Mouse (Mus musculus): Measurements from ENCODE around the gene Atg16l2. TPM values are rescaled to one million over a fixed set of nuclear protein-coding genes. Genes with fewer than 3 reads are reported as not detected.

Atg16l2 gene
- polyA plus RNA-seq, 1 experiment from 2014 or later = 12.9 TPM

- Histone ChIP-seq H3K27ac (ENCODE audit: low read length) (no peak overlapping the region), H3K9ac (replicated peaks; ENCODE audit: low read depth) (no peak overlapping the region), H3K4me3 (ENCODE audit: low read depth, low read length) (no peak overlapping the region), H3K4me1 (ENCODE audit: insufficient read depth, low read depth, low read length) (peaks cover 6% of the 10 kb centered on the region), H3K9me3 (ENCODE audit: low read length) (no peaks in the 10 kb centered on the region), H3K27me3 (replicated peaks; ENCODE audit: insufficient read depth, low read length) (no peaks in the 10 kb centered on the region), H3K4me2 (replicated peaks; ENCODE audit: low read depth, low read length) (no peak overlapping the region), H3K36me3 (ENCODE audit: insufficient read depth, low read length) (no peaks in the 10 kb centered on the region)
- no peak for DNase-seq (ENCODE audit: low spot score)
- no peak for TF ChIP-seq EP300 (IDR thresholded peaks at IDR 0.05)
- no peak for TF ChIP-seq CTCF (IDR thresholded peaks at IDR 0.05)
- 87% methylated on average over 5 of the region's 5 CpGs for WGBS
- ATAC-seq = no peak
Measured at GRCm38 (mm10) chr7:101326006-101326405, 24.0 kb upstream of the Atg16l2 start.

DNA sequence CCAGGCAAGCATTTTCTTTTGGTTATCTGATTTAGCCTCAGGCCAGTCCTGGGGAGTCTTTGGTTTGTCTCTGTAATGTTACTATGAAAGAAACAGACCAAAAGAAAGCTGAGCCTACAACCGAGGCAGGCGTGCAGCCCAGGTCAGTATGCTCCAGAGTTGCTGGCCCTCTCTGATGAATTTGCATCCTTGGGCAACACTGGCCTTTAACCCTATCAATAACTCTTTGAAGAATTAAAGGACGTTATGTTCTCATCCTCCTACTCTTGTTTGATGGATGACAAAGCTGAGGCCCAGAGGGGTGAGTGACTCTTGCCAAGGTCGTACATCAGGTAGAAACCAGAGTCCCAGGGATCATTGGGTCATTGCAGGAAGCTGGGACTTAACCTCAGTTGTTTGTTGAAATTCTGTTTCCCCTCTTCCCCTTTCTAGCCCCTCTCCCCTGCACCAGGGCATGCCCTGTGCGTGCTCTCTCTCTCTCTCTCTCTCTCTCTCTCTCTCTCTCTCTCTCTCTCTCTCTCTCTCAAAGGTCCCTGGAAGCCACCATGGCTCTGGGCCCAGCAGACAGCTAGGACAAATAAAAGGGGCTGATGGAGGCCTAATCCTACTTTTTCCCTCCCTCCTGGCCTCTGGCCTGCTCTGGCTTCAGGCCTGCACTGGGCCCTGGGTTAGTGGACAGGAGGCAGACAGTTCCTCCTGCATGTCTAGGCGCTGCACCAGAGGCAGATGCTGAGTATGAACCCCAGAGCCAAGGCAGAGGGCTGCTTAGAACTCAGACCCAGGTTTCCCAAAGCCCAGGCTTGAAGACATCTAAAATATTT, 22.3 kb upstream of the Atg16l2 start:
- Histone ChIP-seq H3K9me3 (ENCODE audit: low read length) (no peaks in the 10 kb centered on the region), H3K4me1 (ENCODE audit: insufficient read depth, low read depth, low read length) (peaks cover 12% of the 10 kb centered on the region), H3K27me3 (replicated peaks; ENCODE audit: insufficient read depth, low read length) (no peaks in the 10 kb centered on the region), H3K4me2 (replicated peaks; ENCODE audit: low read depth, low read length) (no peak overlapping the region), H3K9ac (replicated peaks; ENCODE audit: low read depth) (no peak overlapping the region), H3K4me3 (ENCODE audit: low read depth, low read length) (no peak overlapping the region), H3K36me3 (ENCODE audit: insufficient read depth, low read length) (no peaks in the 10 kb centered on the region), H3K27ac (ENCODE audit: low read length) (no peak overlapping the region)
- TF ChIP-seq CTCF (IDR thresholded peaks at IDR 0.05) = no peak
- TF ChIP-seq EP300 (IDR thresholded peaks at IDR 0.05) = no peak
- DNase-seq (ENCODE audit: low spot score) (no peak), ATAC-seq (no peak)
- 58% methylated on average over 6 of the region's 6 CpGs for WGBS

- H3K27ac ChIP-seq (ENCODE audit: low read length) = no peak overlapping the region
- peak; percentile 40 for ATAC-seq
Measured at GRCm38 (mm10) chr7:101323141-101323594, 21.1 kb upstream of the Atg16l2 start.

GRCm38 (mm10) chr7:101321218-101321827, 19.3 kb upstream of the Atg16l2 start:
- Histone ChIP-seq H3K4me2 (replicated peaks; ENCODE audit: low read depth, low read length) (peak overlapping the region; percentile 95), H3K9ac (replicated peaks; ENCODE audit: low read depth) (peak overlapping the region; percentile 55), H3K4me1 (ENCODE audit: insufficient read depth, low read depth, low read length) (peaks cover 12% of the 10 kb centered on the region), H3K4me3 (ENCODE audit: low read depth, low read length) (peak overlapping the region; percentile 78), H3K36me3 (ENCODE audit: insufficient read depth, low read length) (no peaks in the 10 kb centered on the region), H3K9me3 (ENCODE audit: low read length) (no peaks in the 10 kb centered on the region), H3K27me3 (replicated peaks; ENCODE audit: insufficient read depth, low read length) (no peaks in the 10 kb centered on the region), H3K27ac (ENCODE audit: low read length) (peak overlapping the region; percentile 85)
- DNase-seq (ENCODE audit: low spot score) (peak; percentile 67), ATAC-seq (peak; percentile 63)
- WGBS = 1% methylated on average over 40 of the region's 61 CpGs
- no peak for TF ChIP-seq EP300 (IDR thresholded peaks at IDR 0.05)
- TF ChIP-seq CTCF (IDR thresholded peaks at IDR 0.05) = no peak

More at GRCm38 (mm10) chr7:101323141-101323594, 21.1 kb upstream of the Atg16l2 start:
- peak overlapping the region; percentile 95; the same call in 1 of the 2 replicates for H3K4me2 ChIP-seq (replicated peaks; ENCODE audit: low read depth, low read length)
- H3K27me3 ChIP-seq (replicated peaks; ENCODE audit: insufficient read depth, low read length) = no peaks in the 10 kb centered on the region
- no peaks in the 10 kb centered on the region for H3K36me3 ChIP-seq (ENCODE audit: insufficient read depth, low read length)
- H3K9ac ChIP-seq (replicated peaks; ENCODE audit: low read depth) = no peak overlapping the region
- peaks cover 12% of the 10 kb centered on the region for H3K4me1 ChIP-seq (ENCODE audit: insufficient read depth, low read depth, low read length)
- H3K4me3 ChIP-seq (ENCODE audit: low read depth, low read length) = no peak overlapping the region
- 60% methylated on average over 4 of the region's 4 CpGs for WGBS
- H3K9me3 ChIP-seq (ENCODE audit: low read length) = no peaks in the 10 kb centered on the region
- TF ChIP-seq EP300 (IDR thresholded peaks at IDR 0.05) = no peak
- DNase-seq (ENCODE audit: low spot score) = peak; percentile 41

DNA sequence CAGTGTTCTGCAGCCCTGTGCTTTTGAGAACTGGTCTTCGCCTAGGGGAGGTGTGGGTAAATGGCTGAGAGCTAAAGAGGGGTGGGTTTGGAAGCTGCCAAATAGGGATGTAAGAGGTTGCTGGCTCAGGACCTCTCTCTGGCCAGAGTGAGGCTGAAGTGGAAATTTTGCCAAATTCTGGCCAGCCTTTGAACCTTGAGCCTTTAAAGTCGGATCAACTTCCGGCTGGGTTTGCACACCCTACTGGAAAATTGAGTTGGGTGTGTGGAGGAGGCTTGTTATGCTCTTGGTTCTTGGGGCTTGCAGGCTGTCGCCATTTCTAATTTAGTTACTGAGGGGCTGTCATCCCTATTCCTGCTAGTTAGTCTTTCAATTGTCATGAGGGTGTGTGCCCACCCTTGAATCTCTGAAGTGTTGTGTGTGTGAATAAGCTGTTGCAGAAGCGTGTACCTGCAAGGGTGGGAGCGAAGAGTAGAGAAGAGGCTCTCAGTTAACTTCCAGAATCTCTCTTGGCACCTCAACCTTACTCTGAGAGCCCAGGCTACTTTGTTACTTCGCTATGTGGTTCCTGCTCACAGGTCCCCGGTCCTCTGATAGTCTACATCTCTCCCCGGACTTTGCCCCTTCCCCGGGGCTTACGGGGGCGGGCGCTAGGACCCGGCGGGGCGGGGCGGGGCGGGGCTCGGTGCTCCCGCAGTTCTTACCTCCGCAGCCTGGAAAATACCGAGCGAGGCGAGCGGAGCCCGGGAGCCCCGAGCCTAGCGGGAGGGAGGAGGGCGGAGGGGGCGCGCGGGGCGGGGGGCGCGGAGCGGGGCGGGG, 18.6 kb upstream of the Atg16l2 start:
- H3K9ac ChIP-seq (replicated peaks; ENCODE audit: low read depth) = peak overlapping the region; percentile 55
- peak overlapping the region; percentile 85 for H3K27ac ChIP-seq (ENCODE audit: low read length)
- H3K4me3 ChIP-seq (ENCODE audit: low read depth, low read length) = peak overlapping the region; percentile 78
- no peaks in the 10 kb centered on the region for H3K36me3 ChIP-seq (ENCODE audit: insufficient read depth, low read length)
- H3K4me1 ChIP-seq (ENCODE audit: insufficient read depth, low read depth, low read length) = peaks cover 12% of the 10 kb centered on the region
- H3K9me3 ChIP-seq (ENCODE audit: low read length) = no peaks in the 10 kb centered on the region
- TF ChIP-seq CTCF (IDR thresholded peaks at IDR 0.05) (no peak), EP300 (IDR thresholded peaks at IDR 0.05) (no peak)
- DNase-seq (ENCODE audit: low spot score) (peak; percentile 67), ATAC-seq (peak; percentile 73)
- no peaks in the 10 kb centered on the region for H3K27me3 ChIP-seq (replicated peaks; ENCODE audit: insufficient read depth, low read length)
- 3% methylated on average over 33 of the region's 37 CpGs for WGBS
- peak overlapping the region; percentile 95 for H3K4me2 ChIP-seq (replicated peaks; ENCODE audit: low read depth, low read length)

- no peak for DNase-seq (ENCODE audit: low spot score)
- no peak overlapping the region for H3K27ac ChIP-seq (ENCODE audit: low read length)
- WGBS = 70% methylated on average over 1 of the region's 1 CpGs
- H3K4me3 ChIP-seq (ENCODE audit: low read depth, low read length) = no peak overlapping the region
- peaks cover 12% of the 10 kb centered on the region for H3K4me1 ChIP-seq (ENCODE audit: insufficient read depth, low read depth, low read length)
- H3K9me3 ChIP-seq (ENCODE audit: low read length) = no peaks in the 10 kb centered on the region
- TF ChIP-seq CTCF (IDR thresholded peaks at IDR 0.05) (no peak), EP300 (IDR thresholded peaks at IDR 0.05) (no peak)
- no peaks in the 10 kb centered on the region for H3K36me3 ChIP-seq (ENCODE audit: insufficient read depth, low read length)
- no peaks in the 10 kb centered on the region for H3K27me3 ChIP-seq (replicated peaks; ENCODE audit: insufficient read depth, low read length)
- no peak overlapping the region for H3K9ac ChIP-seq (replicated peaks; ENCODE audit: low read depth)
- no peak overlapping the region for H3K4me2 ChIP-seq (replicated peaks; ENCODE audit: low read depth, low read length)
- no peak for ATAC-seq
Measured at GRCm38 (mm10) chr7:101319796-101320195, 17.7 kb upstream of the Atg16l2 start.
